Mouse (Mus musculus) midbrain, embryonic 11.5 days (tissue): ENCODE data around the gene Apobec4. TPM values are rescaled to one million over a fixed set of nuclear protein-coding genes. Genes with fewer than 3 reads are reported as not detected.
"Not testable (repeated sequence)": the region's sequence is repeated elsewhere in the genome, so short reads cannot be mapped to it uniquely, and the experiment has no call there.

ENCODE experiments used
- ATAC-seq: fragments of 200-750 bp; cut with Nextera tagmentation; 2 replicates; pipeline ENCODE4 v1.8.0; 2017; ENCODE audit warnings: moderate TSS enrichment, moderate library complexity; ENCODE audit not compliant: low FRiP score
- DNase-seq: peaks from one replicate; pipeline ENCODE4 v3.0.0; 2015; ENCODE audit warnings: low spot score; ENCODE audit errors: missing footprints
- H3K27ac ChIP-seq: fragments of 300-500 bp; sonication (generic); 2 replicates; pipeline ENCODE4 v1.5.1; 2014; ENCODE audit warnings: low read depth, low read length
- H3K27me3 ChIP-seq: fragments of 300-500 bp; sonication (generic); 2 replicates; pipeline ENCODE4 v1.6.1; 2014; ENCODE audit warnings: mild to moderate bottlenecking, low read length, moderate library complexity, mixed read lengths; ENCODE audit not compliant: control insufficient read depth, insufficient read depth
- H3K36me3 ChIP-seq: fragments of 300-500 bp; sonication (generic); 2 replicates; pipeline ENCODE4 v1.6.1; 2014; ENCODE audit warnings: mild to moderate bottlenecking, low read length, moderate library complexity, mixed read lengths; ENCODE audit not compliant: control insufficient read depth, insufficient read depth
- H3K4me1 ChIP-seq: fragments of 300-500 bp; sonication (generic); 2 replicates; pipeline ENCODE4 v1.6.1; 2014; ENCODE audit warnings: low read length; ENCODE audit not compliant: control insufficient read depth, insufficient read depth
- H3K4me2 ChIP-seq: fragments of 300-500 bp; sonication (generic); 2 replicates; pipeline ENCODE4 v1.6.1; 2014; ENCODE audit warnings: mild to moderate bottlenecking, moderate library complexity
- H3K4me3 ChIP-seq: fragments of 300-500 bp; sonication (generic); 2 replicates; pipeline ENCODE4 v1.5.1; 2014; ENCODE audit warnings: low read depth, low read length
- H3K9ac ChIP-seq: fragments of 300-500 bp; sonication (generic); 2 replicates; pipeline ENCODE4 v1.6.1; 2014; ENCODE audit warnings: low read length
- H3K9me3 ChIP-seq: fragments of 300-500 bp; sonication (generic); 2 replicates; pipeline ENCODE4 v1.6.1; 2016; ENCODE audit warnings: low read length; ENCODE audit not compliant: control insufficient read depth
- WGBS: fragments of 180-500 bp; shearing (Covaris S2); extraction: QIAGEN DNeasy Blood & Tissue Kit; methylation state at CpG from one replicate; pipeline ENCODE4 v1.1.7; 2014; 5-methylcytosine and 5-hydroxymethylcytosine counted together
- polyA plus RNA-seq: library from polyadenylated mRNA; unstranded; fragments of >200 nt; fragmentation: Nextera tagmentation; extraction: Ambion mirVana; gene quantifications from 2 replicates; pipeline ENCODE4 v1.2.1, GENCODE M21; 2014

Apobec4 gene
- polyA plus RNA-seq, 1 experiment from 2014 or later: not detected

GRCm38 (mm10) chr1:152779071-152779737, 28.9 kb downstream of the Apobec4 start:
- ATAC-seq: peak; percentile 70; the same call in 1 of the 2 replicates

GRCm38 (mm10) chr1:152784620-152785019, 34.3 kb downstream of the Apobec4 start:
- Histone ChIP-seq H3K4me2 (no peak overlapping the region), H3K27ac (no peak overlapping the region), H3K4me1 (peaks cover 6% of the 10 kb centered on the region; the same call in 1 of the 2 replicates), H3K36me3 (no peaks in the 10 kb centered on the region), H3K9me3 (no peaks in the 10 kb centered on the region), H3K4me3 (no peak overlapping the region), H3K27me3 (no peaks in the 10 kb centered on the region), H3K9ac (no peak overlapping the region)
- 93% methylated on average over 8 of the region's 8 CpGs for WGBS
- ATAC-seq (no peak), DNase-seq (peak; percentile 51)

More at GRCm38 (mm10) chr1:152779071-152779737, 28.9 kb downstream of the Apobec4 start:
- H3K4me1 ChIP-seq: no peaks in the 10 kb centered on the region
- H3K36me3 ChIP-seq: no peaks in the 10 kb centered on the region
- H3K27ac ChIP-seq: no peak overlapping the region
- peak; percentile 94 for DNase-seq
- H3K4me2 ChIP-seq: no peak overlapping the region
- H3K9ac ChIP-seq: no peak overlapping the region
- 46% methylated on average over 10 of the region's 10 CpGs for WGBS
- no peaks in the 10 kb centered on the region for H3K9me3 ChIP-seq
- H3K27me3 ChIP-seq: no peaks in the 10 kb centered on the region
- H3K4me3 ChIP-seq: no peak overlapping the region

- H3K36me3 ChIP-seq, H3K4me2 ChIP-seq, H3K9ac ChIP-seq, H3K4me3 ChIP-seq, H3K27ac ChIP-seq, H3K4me1 ChIP-seq, ATAC-seq, H3K9me3 ChIP-seq, H3K27me3 ChIP-seq: not testable (repeated sequence)
- peak; percentile 53 for DNase-seq
- WGBS: 89% methylated on average over 3 of the region's 3 CpGs
Observed at GRCm38 (mm10) chr1:152785446-152785845, 35.1 kb downstream of the Apobec4 start.

GRCm38 (mm10) chr1:152786953-152787352, 36.6 kb downstream of the Apobec4 start:
- Histone ChIP-seq H3K36me3 (no peaks in the 10 kb centered on the region), H3K9ac (no peak overlapping the region), H3K4me3 (no peak overlapping the region), H3K4me2 (no peak overlapping the region), H3K4me1 (peaks cover 6% of the 10 kb centered on the region; the same call in 1 of the 2 replicates), H3K27ac (no peak overlapping the region), H3K27me3 (no peaks in the 10 kb centered on the region), H3K9me3 (no peaks in the 10 kb centered on the region; the same call in 1 of the 2 replicates)
- ATAC-seq (no peak), DNase-seq (no peak)
- 91% methylated on average over 4 of the region's 4 CpGs for whole genome bisulfite sequencing

- 15% methylated on average over 4 of the region's 4 CpGs for WGBS
- H3K36me3 ChIP-seq: no peaks in the 10 kb centered on the region
- peaks cover 11% of the 10 kb centered on the region for H3K4me1 ChIP-seq
- ATAC-seq (no peak), DNase-seq (peak; percentile 81)
- H3K9me3 ChIP-seq: no peaks in the 10 kb centered on the region; the same call in 1 of the 2 replicates
- H3K4me2 ChIP-seq: no peak overlapping the region
- no peak overlapping the region for H3K9ac ChIP-seq
- no peak overlapping the region for H3K4me3 ChIP-seq
- no peaks in the 10 kb centered on the region for H3K27me3 ChIP-seq
- no peak overlapping the region for H3K27ac ChIP-seq
Observed at GRCm38 (mm10) chr1:152788121-152788660, 37.8 kb downstream of the Apobec4 start.

GRCm38 (mm10) chr1:152790254-152790653, 39.9 kb downstream of the Apobec4 start:
- DNase-seq: peak; percentile 89
- Histone ChIP-seq H3K4me2 (no peak overlapping the region), H3K4me1 (peaks cover 15% of the 10 kb centered on the region), H3K9ac (no peak overlapping the region), H3K27ac (no peak overlapping the region), H3K4me3 (no peak overlapping the region), H3K27me3 (no peaks in the 10 kb centered on the region), H3K9me3 (no peaks in the 10 kb centered on the region; the same call in 1 of the 2 replicates), H3K36me3 (no peaks in the 10 kb centered on the region)
- no peak; the same call in 1 of the 2 replicates for ATAC-seq
- 26% methylated on average over 12 of the region's 12 CpGs for WGBS

GRCm38 (mm10) chr1:152790821-152791220, 40.5 kb downstream of the Apobec4 start:
- H3K9me3 ChIP-seq: no peaks in the 10 kb centered on the region; the same call in 1 of the 2 replicates
- H3K36me3 ChIP-seq: no peaks in the 10 kb centered on the region
- H3K27ac ChIP-seq: no peak overlapping the region
- no peak overlapping the region for H3K9ac ChIP-seq
- H3K4me3 ChIP-seq: no peak overlapping the region
- H3K27me3 ChIP-seq: no peaks in the 10 kb centered on the region
- H3K4me2 ChIP-seq: no peak overlapping the region
- ATAC-seq (no peak), DNase-seq (peak; percentile 84)
- 27% methylated on average over 6 of the region's 6 CpGs for WGBS
- peaks cover 15% of the 10 kb centered on the region for H3K4me1 ChIP-seq

- H3K27me3 ChIP-seq: no peaks in the 10 kb centered on the region
- peak; percentile 83 for DNase-seq
- ATAC-seq: no peak
- H3K36me3 ChIP-seq: no peaks in the 10 kb centered on the region
- no peak overlapping the region for H3K4me3 ChIP-seq
- peaks cover 15% of the 10 kb centered on the region for H3K4me1 ChIP-seq
- no peaks in the 10 kb centered on the region; the same call in 1 of the 2 replicates for H3K9me3 ChIP-seq
- no peak overlapping the region for H3K27ac ChIP-seq
- no peak overlapping the region for H3K9ac ChIP-seq
- WGBS: 28% methylated on average over 4 of the region's 4 CpGs
- H3K4me2 ChIP-seq: no peak overlapping the region
Observed at GRCm38 (mm10) chr1:152791269-152791668, 40.9 kb downstream of the Apobec4 start.

- peaks cover 14% of the 10 kb centered on the region for H3K4me1 ChIP-seq
- 20% methylated on average over 12 of the region's 12 CpGs for WGBS
- no peak overlapping the region for H3K4me3 ChIP-seq
- ATAC-seq: no peak
- no peaks in the 10 kb centered on the region for H3K27me3 ChIP-seq
- H3K4me2 ChIP-seq: no peak overlapping the region
- no peaks in the 10 kb centered on the region; the same call in 1 of the 2 replicates for H3K9me3 ChIP-seq
- DNase-seq: peak; percentile 93
- no peak overlapping the region for H3K9ac ChIP-seq
- no peak overlapping the region for H3K27ac ChIP-seq
- no peaks in the 10 kb centered on the region for H3K36me3 ChIP-seq
Observed at GRCm38 (mm10) chr1:152792736-152793494, 42.6 kb downstream of the Apobec4 start.
